Mouse (Mus musculus) layer of hippocampus, adult 9-10 months (tissue): ENCODE results near the gene BC025920.
A peak's percentile ranks its signal among the peaks of the same experiment; 100 is the strongest.
"Not testable (repeated sequence)": the region's sequence is repeated elsewhere in the genome, so short reads cannot be mapped to it uniquely, and the experiment has no call there.

Experiments used
- DNase-seq: peaks from one replicate; pipeline ENCODE4 v3.0.0; 2022; ENCODE audit warnings: low spot score

Gene BC025920

DNA sequence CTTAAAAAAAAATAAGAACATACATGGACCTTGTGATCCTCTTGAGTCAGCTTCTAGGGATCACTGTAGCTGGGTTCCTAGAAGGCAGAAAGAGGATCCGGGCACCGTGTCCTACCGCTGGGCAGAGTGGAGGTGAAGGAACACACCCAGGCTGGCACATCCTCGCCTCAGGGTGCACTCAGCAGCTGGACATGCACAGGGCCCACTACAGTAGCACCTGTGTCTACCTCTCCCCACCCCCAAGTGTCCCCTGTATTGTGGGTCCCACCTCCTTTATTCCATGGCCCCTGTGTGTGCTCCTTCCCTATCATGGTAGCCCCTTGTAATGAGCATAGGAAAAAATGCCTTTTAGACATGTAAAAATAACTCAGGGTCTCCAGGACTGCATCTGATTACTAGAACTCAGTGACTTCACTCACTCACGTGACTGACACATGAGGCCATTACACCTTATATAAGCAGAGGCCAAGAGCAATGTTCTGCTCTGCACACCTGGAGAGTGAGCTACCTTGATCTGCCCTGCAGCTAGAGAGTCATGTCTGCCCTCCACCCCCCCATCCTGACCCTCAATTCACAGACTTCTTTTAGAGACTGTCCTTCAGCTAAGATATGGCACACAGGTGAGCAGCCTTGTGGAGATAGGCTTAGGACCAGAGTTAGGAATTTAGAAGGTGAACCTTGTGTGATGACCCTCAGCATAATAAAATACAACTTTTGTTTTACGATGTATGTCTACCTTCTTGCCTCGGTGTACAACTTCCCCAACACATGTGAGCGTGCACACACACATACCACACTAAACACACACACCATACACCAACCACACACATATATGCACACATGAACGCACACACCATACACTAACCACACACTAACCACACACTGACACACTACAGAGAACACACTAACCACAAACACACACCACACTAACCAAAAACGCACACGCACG, 1.8 kb upstream of the BC025920 start:
- no peak for DNase-seq

DNA sequence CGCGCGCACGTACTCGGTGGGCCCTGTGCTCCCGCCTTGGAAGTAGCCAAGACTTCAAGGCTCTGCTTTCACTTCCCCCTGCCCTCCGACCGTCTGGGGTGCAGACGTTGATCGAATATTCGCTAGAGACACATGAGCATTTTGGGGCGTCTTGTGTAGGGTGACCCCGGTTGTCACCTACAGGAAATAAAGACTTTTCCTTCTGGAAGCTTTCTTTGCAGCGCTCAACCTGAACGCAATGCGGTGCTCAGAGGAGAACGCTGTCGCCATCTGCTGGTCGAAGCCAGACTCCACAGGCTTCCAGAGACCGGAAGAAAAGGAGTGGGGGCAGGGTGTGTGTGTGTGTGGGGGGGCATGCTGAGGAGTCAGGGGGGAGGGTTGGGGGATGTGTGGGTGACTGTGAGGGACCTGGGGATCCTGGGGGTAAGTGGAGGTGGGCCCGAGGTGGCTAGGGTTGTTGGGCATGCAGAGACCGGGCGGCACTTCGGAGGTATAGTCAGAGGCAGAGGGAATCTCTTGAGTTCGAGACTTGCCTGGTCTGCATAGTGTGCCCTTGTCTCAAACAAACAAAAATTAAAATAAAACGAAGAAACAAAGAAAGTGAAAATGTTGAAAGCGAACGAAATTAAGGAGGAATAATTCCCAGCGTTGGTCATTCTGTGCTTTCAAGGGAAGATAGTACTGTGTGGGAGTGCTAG, 953 bp upstream of the BC025920 start:
- DNase-seq: no peak

DNA sequence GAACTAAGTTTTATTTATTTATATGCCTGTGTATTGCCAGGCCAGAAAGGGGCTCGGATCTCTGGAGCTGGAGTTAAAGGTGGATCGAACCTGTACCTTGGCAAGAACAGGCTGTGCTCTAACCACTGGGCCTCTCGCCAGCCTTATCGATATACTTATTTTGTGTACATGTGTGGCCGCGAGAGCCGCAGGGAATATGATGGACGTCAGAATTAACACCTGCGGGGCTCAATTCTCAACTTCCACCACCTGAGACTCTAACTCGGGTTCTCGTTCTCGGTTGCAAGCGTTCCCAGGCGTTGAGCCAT, 450 bp upstream of the BC025920 start:
- no peak for DNase-seq

DNA sequence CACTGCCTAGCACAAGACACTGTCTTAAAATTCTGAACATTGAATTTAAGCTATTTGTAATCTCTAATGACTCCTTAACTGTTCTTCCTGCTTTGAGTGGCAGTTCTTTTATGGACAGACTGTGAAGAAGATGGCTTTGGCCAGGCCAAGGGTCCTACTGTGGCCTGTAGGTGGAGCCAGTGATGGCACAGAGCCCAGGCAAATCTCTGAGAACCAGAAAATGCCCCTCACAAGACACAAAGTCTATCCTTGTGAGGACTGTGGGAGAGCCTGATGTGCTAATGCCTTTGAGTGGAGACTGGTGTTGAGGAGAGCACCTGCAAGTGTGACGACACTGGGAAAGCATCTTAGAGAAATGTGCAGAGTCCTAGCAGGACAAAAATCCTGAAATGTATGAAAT, 2.2 kb downstream of the BC025920 start:
- DNase-seq: no peak

DNA sequence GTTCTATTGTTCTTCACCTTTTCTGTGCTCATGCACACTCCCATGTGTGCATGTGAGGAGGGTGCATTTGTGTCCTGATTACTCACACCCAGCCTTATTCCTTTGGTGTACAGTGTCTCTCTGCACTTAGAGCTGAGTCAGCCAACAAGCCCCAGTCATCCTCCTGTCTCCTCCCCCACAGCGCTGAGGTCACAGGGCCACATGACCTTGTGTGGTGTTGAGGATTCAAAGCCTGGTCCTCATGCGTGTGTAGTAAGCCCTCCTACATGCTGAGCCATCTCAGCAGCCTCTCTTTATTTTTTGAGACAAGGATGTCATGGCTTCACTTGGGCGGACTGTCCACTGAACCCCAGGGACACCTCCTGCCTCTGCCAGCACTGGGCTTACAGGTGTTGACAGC, 6.7 kb downstream of the BC025920 start:
- no peak for DNase-seq

DNA sequence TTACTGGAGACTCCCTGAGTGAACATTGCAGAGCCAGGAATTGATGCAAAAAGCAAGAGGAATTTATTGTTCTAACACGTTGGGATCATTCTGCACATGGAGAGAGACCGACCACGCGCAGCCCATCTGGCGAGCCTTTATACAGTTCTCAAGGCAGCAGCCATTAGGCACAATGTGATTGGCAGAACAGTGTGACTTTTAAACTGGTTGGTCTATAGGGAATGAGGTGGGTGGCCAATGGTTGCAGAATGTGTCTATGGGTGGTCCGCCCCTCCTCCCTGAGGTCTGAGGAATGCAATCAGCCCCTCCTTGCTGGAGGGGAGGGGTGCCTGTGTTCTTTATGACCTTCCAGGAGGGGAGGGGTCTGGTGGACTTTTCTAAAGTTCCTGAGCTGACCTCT, 9.4 kb downstream of the BC025920 start:
- no peak for DNase-seq

DNA sequence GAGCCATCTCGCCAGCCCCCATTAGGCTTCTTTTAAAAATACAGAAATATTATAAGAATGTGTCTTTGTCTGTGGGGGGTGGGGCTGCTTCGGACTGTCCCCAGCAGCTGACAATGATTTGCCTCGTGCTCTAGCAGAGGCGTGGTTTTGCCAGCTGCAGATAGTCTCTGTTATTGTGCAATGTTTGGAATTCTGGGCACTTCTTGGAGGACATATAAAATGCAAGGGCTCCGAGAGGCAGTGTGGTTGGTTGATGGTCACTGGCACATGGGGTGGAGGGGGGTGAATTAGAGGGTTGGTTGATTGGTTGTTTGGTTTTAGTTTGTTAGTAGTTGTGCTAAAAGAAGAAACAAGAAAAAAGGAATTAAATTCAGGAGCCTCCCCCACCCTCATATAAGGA, 13.9 kb downstream of the BC025920 start:
- no peak for DNase-seq

DNA sequence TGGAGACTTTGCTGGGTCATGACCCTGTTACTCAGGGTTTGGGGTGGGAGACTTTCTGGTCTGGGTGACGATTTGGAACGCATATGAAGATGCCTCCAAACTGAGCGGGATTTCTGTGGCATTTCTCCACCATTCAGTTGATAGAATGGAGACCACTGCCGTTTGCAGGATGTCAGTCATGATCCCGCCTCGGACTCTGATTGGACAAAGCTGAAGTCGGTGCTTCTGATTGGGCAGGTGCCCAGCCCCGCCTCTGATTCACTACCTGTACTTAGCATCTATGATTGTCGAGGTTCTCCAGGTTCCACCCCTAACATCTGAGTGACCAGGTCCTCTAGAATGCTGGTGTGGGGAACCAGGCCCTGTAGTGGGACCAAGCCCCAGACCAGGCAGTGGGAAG, 14.7 kb downstream of the BC025920 start:
- DNase-seq: no peak

DNA sequence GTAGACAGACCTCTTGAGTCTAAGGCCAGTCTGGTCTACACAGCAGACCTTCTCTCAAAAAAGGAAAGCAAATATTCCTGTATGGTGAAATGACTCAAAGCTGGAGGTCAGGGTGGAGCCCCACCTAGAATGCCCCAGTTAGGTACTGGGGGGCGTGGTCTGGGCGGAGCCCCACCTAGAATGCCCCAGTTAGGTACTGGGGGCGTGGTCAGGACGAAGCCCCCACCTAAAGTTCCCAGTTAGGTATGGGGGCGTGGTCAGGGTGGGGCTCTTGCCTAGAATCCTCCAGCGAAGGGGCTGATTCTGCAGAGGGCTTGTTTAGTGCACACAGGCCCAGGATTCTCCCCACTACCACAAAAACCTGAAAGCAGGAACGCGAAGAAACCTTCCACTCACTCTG, 17.4 kb downstream of the BC025920 start:
- DNase-seq: no peak

DNA sequence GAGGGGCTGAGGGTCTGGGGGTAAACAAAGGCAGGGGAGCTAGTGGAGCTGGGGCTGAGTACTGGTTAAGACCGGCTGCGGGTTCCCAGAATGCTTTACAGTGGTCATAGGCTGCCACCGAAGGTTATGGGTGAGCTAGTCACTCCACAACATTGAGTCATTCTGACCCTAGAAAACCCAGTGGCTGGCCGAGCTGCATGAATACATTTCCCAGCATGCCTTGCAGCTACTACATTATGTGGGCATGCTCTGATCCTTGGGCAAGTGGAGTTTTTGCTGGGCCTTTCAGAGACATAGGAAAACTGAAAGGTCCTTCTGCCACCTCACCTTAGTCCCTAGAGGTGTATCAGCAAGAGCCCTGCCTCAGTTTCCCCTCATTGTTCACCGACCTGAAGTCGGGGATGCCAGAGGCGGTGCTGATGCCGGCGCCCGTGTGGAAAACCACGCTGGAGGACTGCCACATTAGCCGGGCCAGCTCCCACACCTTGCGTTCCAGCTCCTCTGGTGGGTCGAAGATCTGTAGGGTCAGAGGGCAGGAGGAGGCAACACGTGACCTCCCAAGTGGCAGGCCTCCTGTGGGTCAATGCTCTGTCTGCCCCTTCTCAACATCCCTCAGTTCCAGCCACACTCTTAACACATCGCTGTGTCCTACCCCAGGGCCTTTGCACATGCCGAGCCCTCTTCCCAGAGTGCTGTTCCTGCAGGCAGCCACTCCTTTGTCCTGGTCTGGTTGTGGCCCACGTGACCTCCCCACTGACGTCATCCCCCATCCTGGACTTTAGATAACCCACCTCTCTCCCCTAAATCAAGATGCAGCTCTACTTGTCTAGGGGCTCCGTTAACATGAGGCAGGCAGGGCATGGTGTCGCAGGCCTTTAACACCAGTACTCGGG, 20.3 kb downstream of the BC025920 start:
- DNase-seq: no peak

DNA sequence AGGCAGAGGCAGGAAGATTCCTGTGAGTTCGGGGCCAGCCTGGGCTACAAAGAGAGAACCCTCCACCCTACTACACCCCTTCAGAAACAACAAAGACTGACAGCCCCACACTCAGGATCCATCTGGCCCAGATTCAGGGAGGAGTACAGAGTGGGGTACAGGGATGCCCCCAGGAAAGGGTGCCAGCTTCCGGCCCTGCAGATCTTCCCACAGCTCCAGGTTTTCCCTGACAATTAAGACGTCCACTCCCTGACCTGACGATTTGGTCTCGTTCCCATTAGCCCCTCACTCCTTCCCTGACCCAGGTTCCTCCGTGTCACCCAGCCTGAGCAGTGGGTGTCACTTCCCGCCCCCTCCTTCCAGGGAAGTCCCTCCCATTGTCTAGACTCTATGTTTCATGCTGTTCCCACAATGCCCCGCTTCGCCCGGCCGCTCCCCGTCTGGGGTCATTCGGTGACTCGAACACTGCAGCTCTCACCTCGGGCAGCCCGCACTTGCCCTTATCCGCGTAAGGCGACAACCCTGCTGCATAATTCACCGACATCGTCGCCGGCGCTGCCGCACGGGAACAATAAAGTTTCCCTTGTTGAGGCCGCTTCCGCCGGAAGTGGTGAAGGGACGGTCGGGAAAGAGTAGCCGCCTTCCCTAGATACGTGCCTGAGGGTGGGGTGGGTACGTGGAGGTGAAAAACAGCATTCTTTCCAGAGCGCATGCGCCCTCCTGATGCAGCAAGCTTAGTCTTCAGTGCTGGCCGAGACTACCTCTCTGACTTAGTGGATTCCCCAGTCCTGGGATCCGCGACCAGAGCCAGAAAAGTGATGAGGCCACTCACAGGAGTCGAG, 21.1 kb downstream of the BC025920 start, which contains the start of gene Sirt6:
Sirt6 (minus strand) TSS at position 804 of the 842 bp plus-strand sequence.
- peak; percentile 80 for DNase-seq

DNA sequence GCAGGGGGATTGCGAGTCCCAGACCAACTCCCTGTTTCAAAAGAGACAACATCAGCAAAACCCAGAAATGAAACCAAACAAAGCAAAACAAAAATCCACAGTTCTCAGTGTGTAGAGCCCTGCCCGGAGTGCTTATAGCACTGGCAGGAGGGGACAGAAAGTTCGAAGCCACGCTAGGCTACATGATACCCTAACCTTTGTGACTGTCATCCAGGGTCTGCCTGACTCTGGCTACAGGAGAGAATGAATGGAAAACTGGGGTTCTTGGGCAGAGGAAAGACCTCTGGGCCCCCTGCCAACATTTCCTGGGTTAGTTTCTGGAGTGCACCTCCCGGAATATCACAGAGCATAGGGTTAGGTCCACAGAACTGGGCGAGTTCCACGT, 21.8 kb downstream of the BC025920 start:
- no peak for DNase-seq

DNA sequence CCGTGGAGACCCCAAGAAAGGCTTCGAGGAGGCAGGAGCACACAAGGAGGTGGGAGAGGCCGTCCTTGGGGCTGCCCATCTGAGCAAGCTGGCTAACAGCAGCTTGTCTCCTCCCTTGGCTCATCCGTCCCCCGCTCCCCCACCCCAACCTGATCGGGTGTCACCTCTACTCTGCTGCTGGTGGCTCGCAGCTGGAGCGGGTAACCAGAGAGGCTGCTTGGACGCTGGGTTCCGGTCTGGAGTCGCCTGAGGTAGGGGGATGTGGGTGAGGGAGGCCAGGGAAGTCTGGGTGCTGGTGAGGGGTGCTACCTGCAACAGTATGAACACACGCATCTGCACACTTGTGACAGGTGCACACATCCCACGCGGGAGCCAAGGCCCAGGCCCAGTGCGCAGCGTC, 22.3 kb downstream of the BC025920 start, which contains the start of gene Ankrd24:
Ankrd24 (plus strand) TSS at position 151 of the 400 bp plus-strand sequence.
- no peak for DNase-seq

DNA sequence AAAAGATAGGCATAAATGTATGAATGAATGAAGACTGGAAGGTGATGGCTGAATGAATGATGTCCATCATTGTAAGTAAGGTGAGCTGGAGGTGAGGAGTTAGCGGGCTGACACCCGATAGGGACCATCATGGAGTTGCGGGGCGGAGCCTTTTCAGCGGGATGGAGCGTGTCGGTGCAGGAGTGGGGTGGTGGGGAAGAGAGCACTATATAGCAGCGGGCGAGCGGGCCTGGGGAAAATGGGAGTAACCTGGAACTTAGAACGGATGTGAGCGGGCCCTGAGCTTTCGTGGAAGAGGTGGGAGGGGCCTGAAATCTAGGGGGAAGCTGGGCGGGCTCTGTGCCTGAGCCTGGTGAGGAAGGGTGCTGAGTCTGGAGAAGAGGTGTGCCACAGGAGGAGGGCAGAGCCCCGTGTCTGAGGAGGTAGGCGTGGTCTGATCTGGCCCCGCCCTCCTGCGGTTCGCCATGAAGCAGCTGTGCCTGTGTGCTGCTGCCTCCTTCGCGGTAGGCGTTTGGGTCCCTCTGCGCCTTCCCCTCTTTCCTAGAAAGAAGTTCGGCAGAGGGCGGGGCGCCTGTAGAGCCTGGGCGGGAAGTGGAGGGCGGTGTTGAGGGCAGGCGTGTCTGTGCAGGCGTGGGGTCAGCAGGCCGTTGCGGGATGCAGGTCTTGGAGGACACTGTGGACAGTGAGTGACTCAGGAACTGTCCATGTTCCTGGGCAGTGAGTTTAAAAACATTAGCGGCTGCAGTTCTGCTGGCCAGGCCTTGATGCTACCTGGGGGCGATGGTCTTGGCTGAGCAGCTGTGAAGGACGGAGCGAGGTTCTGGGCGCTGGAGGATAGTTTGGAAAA, 27.4 kb downstream of the BC025920 start:
- DNase-seq: peak; percentile 51

DNA sequence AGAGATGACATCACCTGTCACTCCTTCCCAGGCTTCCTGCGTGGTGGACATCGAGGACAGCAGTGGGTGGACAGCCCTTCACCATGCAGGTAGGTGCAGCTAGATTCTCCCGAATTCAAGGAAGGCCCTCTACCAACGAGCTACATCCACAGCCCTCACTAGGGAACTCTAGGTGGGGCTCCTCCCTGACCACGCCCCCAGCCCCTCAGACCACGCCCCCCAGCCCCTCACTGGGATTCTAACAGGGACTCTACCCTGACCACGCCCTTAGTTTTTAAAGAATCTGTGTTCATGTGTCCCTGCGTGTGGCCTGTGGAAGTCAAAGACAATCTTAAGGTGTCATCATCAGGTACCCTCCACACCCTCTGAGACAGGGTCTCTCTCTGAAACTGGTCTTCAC, 30.3 kb downstream of the BC025920 start:
- no peak for DNase-seq

DNA sequence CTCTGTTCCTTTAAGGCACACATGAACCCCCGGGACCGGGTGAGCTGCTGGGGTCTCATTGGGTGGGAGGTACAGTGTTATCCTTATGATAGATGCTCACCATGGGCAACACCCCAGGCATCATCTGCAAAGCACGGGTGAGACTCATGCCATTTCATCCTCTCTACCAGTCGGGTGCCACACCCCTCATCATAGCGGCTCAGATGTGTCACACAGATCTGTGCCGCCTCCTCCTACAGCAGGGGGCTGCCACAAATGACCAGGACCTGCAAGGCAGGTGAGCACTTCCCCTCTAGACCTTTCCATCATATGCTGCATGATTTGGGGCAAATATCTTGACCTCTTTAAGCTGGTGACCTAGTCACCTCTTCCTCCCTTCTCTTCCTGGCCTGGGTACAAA, 32.0 kb downstream of the BC025920 start:
- no peak for DNase-seq

DNA sequence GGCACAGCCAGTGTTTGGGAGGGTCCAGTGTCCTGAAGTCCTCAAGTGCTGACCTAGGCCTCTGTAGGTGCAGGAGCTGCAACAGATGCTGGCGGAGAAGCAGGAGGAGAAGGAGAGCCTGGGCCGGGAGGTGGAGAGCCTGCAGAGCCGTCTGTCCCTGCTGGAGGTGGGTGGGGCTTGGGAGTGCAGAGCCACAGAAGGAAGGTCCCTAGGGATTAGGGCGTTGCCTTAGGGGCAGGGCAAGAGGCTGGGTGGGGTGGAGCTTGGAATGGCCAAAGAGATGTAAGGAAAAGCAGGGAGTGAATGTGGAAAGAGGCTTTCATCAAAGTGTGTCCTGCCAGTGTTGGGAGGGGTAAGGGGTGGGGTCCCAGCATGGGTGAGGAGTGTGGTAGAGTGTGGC, 34.8 kb downstream of the BC025920 start:
- DNase-seq: not testable (repeated sequence)

DNA sequence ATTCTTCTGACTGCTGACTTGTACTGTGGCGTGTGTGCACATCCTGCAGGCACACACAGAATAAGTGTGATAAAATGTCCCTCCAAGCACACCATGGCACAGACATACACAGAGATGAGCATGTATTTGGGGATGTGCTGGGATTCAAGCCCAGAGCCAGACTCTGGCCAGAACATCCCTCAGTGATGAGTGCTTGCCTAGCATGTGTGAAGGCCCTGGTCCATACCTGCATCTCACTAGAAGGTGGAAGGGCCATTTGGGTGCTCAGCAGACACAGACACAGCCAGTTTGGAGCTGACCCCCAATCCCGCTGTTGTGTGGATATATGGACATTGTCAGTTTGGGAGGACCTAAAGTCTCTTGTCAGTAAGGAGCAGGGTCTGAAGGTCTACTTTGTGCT, 35.5 kb downstream of the BC025920 start:
- no peak for DNase-seq

DNA sequence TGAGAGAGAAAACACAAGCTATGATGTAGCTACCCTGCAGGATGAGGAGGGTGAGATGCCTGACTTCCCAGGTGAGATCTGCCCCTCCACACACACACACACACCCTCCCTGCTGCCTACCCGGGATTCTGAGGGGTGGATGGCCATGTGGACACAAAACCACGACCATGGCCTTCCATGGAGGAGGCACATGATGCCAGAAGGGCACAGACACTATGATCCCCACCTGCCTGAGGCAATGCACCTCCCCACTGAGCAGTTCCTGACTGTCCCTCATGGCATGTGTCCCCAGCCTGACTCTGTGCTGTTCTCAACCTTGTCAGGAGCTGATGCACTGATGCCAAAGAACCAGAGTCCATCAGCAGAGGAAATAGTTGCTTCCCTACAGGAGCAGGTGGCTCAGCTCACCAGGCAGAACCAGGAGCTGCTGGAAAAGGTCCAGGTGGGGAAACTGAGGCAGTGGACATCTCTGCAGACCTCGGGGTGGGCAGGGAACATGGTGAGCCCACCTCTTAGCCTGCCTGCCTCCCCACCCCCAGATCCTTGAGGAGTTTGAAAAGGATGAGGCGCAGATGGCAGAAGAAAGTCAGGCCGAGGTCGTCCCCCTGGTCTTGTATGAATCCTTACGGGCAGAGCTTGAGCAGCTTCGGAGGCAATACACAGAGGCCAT, 36.0 kb downstream of the BC025920 start:
- DNase-seq: no peak
